Mouse (Mus musculus) C2C12 (cell line): ENCODE results near the gene Arid3c. TPM values are rescaled to one million over a fixed set of nuclear protein-coding genes. Genes with fewer than 3 reads are reported as not detected.

Source experiments
- H3K27me3 ChIP-seq: one replicate; pipeline ENCODE4 v1.6.1; 2011; ENCODE audit not compliant: control insufficient read depth, insufficient read depth, insufficient read length
- H3K36me3 ChIP-seq: one replicate; pipeline ENCODE4 v1.6.1; 2011; ENCODE audit not compliant: control insufficient read depth, insufficient read depth
- H3K4me3 ChIP-seq: one replicate; pipeline ENCODE4 v1.5.1; 2011; ENCODE audit warnings: mild to moderate bottlenecking, control low read depth; ENCODE audit not compliant: poor library complexity, insufficient read depth, severe bottlenecking
- H3K79me2 ChIP-seq: one replicate; pipeline ENCODE4 v1.6.1; 2011; ENCODE audit not compliant: control insufficient read depth, insufficient read depth
- H3K79me3 ChIP-seq: one replicate; pipeline ENCODE4 v1.6.1; 2011; ENCODE audit warnings: low read depth, control low read depth
- H3ac ChIP-seq: one replicate; pipeline ENCODE3; 2011; ENCODE audit warnings: low read depth; ENCODE audit not compliant: control insufficient read depth, insufficient read length
- CEBPB ChIP-seq: IDR thresholded peaks from one replicate; pipeline ENCODE4 v1.6.1; 2011; ENCODE audit warnings: low read depth, mild to moderate bottlenecking, control low read depth, moderate library complexity
- CTCF ChIP-seq: IDR thresholded peaks from one replicate; pipeline ENCODE4 v1.5.1; 2011; ENCODE audit not compliant: control insufficient read depth, insufficient read depth, insufficient read length
- FOSL1 ChIP-seq: IDR thresholded peaks from one replicate; pipeline ENCODE4 v1.8.0; 2011; ENCODE audit warnings: mild to moderate bottlenecking, low read length; ENCODE audit not compliant: poor library complexity, insufficient read depth, severe bottlenecking
- MAX ChIP-seq: IDR thresholded peaks from one replicate; pipeline ENCODE4 v1.6.1; 2011; ENCODE audit warnings: mild to moderate bottlenecking, control low read depth
- MYOD1 ChIP-seq: IDR thresholded peaks from one replicate; pipeline ENCODE4 v1.6.1; 2011; ENCODE audit warnings: low read depth; ENCODE audit not compliant: control insufficient read depth, insufficient read length
- MYOG ChIP-seq: IDR thresholded peaks from one replicate; pipeline ENCODE4 v1.6.1; 2011; ENCODE audit not compliant: control insufficient read depth, insufficient read length; ENCODE audit errors: extremely low read depth
- USF1 ChIP-seq: IDR thresholded peaks from one replicate; pipeline ENCODE4 v1.6.1; 2011; ENCODE audit warnings: low read depth, mild to moderate bottlenecking, control low read depth, moderate library complexity
- polyA plus RNA-seq: library from polyadenylated mRNA; unstranded; fragments of >200 nt; fragmentation: generic; extraction: Trizol; gene quantifications from one replicate; pipeline ENCODE4 v1.2.1, GENCODE M21; 2012; ENCODE audit warnings: missing spikeins

Arid3c gene
- polyA plus RNA-seq, 1 experiment = not detected

DNA sequence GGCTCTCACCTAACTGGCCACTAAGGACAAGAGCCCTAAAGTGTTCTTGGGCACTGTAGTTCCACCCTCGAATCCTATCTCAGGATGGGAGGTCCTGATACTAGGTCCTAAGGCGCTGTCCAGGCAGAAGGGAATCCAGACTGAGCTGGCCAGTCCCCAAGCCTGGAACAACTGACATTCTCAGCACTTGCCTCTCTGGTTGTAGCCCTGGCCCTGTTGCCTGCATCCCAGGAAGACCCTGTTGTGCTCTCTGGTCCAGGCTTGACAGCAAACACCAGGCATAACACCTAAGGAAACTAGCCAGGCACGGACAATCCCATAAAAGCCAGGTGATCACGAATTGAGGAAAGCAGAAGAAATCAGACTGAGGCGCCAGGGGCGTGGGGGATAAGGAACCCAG, 48.2 kb downstream of the Arid3c start:
- Histone ChIP-seq H3K79me2 (no peaks in the 10 kb centered on the region), H3K36me3 (no peaks in the 10 kb centered on the region), H3K79me3 (no peaks in the 10 kb centered on the region), H3K27me3 (peaks cover 41% of the 10 kb centered on the region), H3K4me3 (no peak overlapping the region), H3ac (no peak overlapping the region)
- TF ChIP-seq MYOD1 (no peak), CTCF (no peak), CEBPB (no peak), MAX (no peak), MYOG (no peak), FOSL1 (no peak)

DNA sequence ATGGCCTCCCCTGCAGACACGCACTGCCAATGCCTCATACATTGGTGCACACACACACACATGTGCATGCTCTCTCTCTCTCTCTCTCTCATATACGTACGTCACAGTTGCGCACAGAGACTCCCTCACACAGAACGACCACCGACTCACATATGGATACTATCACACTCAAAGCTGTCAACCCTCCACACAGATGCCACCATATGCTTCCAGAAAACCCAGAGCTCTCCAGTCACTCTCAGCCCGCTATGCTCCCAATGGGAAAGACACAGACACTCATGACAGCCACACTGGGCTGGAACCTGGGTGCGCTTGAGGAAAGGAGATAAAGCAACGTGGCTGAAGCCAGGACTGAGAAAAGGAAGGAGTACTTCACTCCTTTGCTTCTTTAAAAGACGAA, 49.0 kb downstream of the Arid3c start:
- H3K27me3 ChIP-seq = peaks cover 47% of the 10 kb centered on the region
- H3K79me2 ChIP-seq = no peaks in the 10 kb centered on the region
- H3K79me3 ChIP-seq = no peaks in the 10 kb centered on the region
- H3K36me3 ChIP-seq = no peaks in the 10 kb centered on the region
- TF ChIP-seq CTCF (no peak), MAX (no peak), MYOG (no peak), CEBPB (no peak), FOSL1 (no peak), MYOD1 (no peak), USF1 (no peak)
- no peak overlapping the region for H3ac ChIP-seq
- H3K4me3 ChIP-seq = no peak overlapping the region

DNA sequence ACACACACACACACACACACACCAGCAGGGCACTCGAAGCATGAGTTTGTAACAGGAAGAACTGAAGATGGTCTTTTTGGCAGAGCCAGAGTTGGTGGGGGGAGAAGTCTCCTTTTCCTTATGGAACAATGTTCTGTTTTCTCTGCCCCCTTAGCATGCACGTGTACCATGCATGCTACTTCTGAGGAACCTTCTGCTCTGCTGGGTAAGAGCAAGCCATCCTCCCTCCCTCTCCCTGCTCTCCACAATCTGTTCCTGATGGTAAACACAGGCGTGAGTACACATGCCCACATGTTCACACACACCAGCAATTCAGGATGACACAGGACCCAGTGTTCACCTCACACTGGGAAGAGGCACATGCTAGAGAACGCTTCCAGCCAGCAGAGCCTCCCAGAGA, 49.8 kb downstream of the Arid3c start:
- TF ChIP-seq FOSL1 = no peak
- TF ChIP-seq MYOD1 = no peak
- no peak for TF ChIP-seq MYOG
- TF ChIP-seq CTCF = no peak
- no peak for TF ChIP-seq CEBPB
- no peaks in the 10 kb centered on the region for H3K79me3 ChIP-seq
- no peak overlapping the region for H3K4me3 ChIP-seq
- H3K36me3 ChIP-seq = no peaks in the 10 kb centered on the region
- H3K27me3 ChIP-seq = peaks cover 52% of the 10 kb centered on the region
- H3K79me2 ChIP-seq = no peaks in the 10 kb centered on the region
- no peak overlapping the region for H3ac ChIP-seq

DNA sequence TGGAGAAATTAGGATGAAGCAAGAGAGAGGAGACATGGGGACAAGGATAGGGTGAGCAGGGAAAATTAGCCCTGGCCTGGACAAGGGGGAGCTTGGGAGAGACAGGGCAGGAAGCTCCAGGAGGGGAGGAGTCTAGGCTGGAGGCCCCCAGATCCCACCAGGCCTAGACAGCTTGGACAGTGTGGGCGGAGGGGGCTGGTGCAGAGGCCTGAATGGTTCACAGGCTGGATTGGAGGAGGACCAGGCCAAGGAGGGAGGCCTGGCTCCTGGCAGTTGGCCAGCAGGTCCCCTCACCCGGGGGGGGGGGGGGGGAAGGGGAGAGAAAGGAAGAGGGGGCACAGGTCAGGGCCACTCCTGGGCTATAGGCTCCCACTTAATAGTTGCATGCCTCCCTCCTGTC, 51.7 kb downstream of the Arid3c start:
- Histone ChIP-seq H3K79me3 (no peaks in the 10 kb centered on the region), H3ac (no peak overlapping the region), H3K79me2 (no peaks in the 10 kb centered on the region), H3K27me3 (peaks cover 63% of the 10 kb centered on the region), H3K4me3 (no peak overlapping the region), H3K36me3 (no peaks in the 10 kb centered on the region)
- no peak for TF ChIP-seq CTCF

DNA sequence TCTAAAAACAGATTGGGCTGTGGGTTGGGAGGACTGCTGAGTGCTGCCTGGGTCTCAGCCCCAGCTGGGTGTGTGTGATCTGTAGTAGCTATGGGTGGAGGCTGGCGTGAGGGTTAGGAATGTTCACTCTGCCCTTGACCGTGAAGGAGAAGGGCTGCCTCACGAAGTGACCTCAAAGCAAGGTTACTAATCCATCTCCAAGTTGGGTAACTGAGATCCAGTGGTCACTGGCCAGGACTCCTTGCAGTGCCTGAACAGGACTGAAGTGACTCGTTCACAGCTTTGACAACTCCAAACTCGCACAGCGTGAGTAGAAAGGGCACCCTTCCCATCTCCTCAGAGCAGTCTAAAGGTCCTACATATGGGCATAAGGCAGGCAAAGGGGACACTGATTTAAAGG, 52.1 kb downstream of the Arid3c start:
- Histone ChIP-seq H3K27me3 (peaks cover 67% of the 10 kb centered on the region), H3K79me3 (no peaks in the 10 kb centered on the region), H3K36me3 (no peaks in the 10 kb centered on the region), H3ac (no peak overlapping the region), H3K79me2 (no peaks in the 10 kb centered on the region), H3K4me3 (no peak overlapping the region)
- no peak for TF ChIP-seq MYOD1

DNA sequence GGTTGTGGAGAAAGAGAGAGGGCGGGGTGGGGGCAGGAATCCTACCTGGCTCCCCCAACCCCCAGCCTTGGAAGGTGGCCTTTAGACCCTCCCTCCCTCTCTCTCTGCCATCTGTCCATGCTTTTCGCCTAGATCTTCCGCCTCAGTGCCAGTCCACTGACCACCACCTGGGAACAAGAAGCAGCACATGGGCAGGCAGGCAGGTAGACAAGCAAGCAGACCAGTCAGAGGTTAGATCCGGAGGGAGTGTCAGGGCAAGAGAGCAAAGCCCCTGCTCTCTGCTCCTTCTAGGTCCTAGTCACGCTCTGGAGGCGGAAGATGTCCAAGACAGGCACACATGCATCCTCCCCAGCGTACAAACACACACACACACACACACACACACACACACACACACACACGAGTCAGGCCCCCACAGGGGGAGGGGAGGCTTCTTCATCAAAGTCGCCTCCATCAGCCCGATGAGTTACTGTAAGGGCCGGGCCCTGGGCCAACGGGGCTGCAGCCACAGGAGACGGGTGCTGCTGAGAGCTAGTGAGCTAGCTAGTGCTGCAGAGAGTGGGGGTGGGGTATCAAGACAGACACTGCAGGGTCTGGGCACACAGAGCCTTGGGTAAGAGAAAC, 53.8 kb downstream of the Arid3c start:
- no peak overlapping the region for H3K4me3 ChIP-seq
- no peak for TF ChIP-seq USF1
- no peak for TF ChIP-seq MYOG
- no peak for TF ChIP-seq CTCF
- TF ChIP-seq CEBPB = no peak
- no peak for TF ChIP-seq FOSL1
- no peak for TF ChIP-seq MYOD1
- no peak for TF ChIP-seq MAX
- no peaks in the 10 kb centered on the region for H3K79me3 ChIP-seq
- no peaks in the 10 kb centered on the region for H3K79me2 ChIP-seq
- H3K27me3 ChIP-seq = peaks cover 67% of the 10 kb centered on the region
- H3K36me3 ChIP-seq = no peaks in the 10 kb centered on the region
- H3ac ChIP-seq = no peak overlapping the region
